Mouse (Mus musculus): ENCODE measurements around the gene Fam71e1. TPM values are rescaled to one million over a fixed set of nuclear protein-coding genes. Genes with fewer than 3 reads are reported as not detected.

Gene Fam71e1
- total and polyA plus RNA-seq, 2 experiments from 2014 or later, result 3.2 to 11.4 TPM

DNA sequence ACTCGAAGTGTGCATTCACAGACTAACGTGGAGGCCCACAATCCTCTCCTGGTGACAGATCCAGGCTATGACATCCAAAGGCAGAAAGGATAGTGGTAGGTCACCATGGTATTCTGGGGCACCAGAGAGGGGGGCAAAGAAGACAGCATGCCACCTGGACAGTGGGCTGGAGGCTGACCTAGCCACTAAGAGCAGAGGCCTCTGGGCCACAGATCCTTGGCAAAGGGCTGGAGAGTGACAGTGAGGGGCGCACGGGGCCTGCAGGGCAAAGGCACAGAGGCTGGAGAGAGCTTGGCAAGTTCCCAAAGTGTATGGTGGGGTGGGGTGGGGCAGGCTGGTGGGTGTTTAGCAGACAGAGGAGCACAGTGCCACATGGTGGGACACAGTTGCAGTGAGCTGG is 6.1 kb upstream of the Fam71e1 start:
- no peak for DNase-seq (ENCODE audit: low spot score)
- H3K36me3 ChIP-seq (replicated peaks; ENCODE audit: control insufficient read depth, insufficient read depth, low read length), result peaks cover 30% of the 10 kb centered on the region
- peaks cover under 1% of the 10 kb centered on the region; the same call in 1 of the 2 replicates for H3K4me1 ChIP-seq (ENCODE audit: control insufficient read depth, insufficient read depth)
- no peak for TF ChIP-seq EP300 (IDR thresholded peaks at IDR 0.05; ENCODE audit: low read depth)
- no peak for TF ChIP-seq CTCF (IDR thresholded peaks at IDR 0.05; ENCODE audit: low read depth)
- no peaks in the 10 kb centered on the region for H3K27me3 ChIP-seq (ENCODE audit: control insufficient read depth, insufficient read depth, low read length)
- H3K4me3 ChIP-seq (ENCODE audit: low read depth, low read length), result no peak overlapping the region
- WGBS, result 56% methylated on average over 4 of the region's 4 CpGs
- ATAC-seq (ENCODE audit: insufficient read depth, low read depth), result no peak
- H3K27ac ChIP-seq (ENCODE audit: low read depth), result no peak overlapping the region
- H3K9ac ChIP-seq (replicated peaks; ENCODE audit: low read depth, low read length), result no peak overlapping the region
- H3K9me3 ChIP-seq (replicated peaks; ENCODE audit: control insufficient read depth, low read length), result no peaks in the 10 kb centered on the region
- no peak overlapping the region for H3K4me2 ChIP-seq (ENCODE audit: low read depth, low read length)

DNA sequence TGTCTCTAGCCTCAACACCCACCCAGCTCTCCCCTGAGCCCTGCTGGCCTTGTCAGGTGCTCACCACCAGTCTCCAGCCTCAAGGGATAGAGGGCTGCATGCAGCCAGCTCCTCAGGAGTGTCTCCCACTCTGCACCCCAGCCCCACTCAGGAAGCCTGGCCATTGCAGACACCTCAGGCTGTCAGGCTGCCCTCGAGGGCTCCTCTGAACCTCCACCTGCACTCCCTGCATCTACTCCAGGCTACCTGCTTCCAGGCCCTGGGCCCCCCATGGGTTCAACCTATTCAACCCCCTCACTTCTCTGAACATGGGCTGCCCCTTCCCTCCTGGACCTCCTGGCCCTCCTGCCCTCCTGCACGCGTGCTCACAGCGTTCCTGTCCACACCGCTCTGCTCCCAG is 5.0 kb upstream of the Fam71e1 start:
- TF ChIP-seq EP300 (IDR thresholded peaks at IDR 0.05; ENCODE audit: low read depth) (no peak), CTCF (IDR thresholded peaks at IDR 0.05; ENCODE audit: low read depth) (no peak)
- Histone ChIP-seq H3K4me2 (ENCODE audit: low read depth, low read length) (no peak overlapping the region), H3K9me3 (replicated peaks; ENCODE audit: control insufficient read depth, low read length) (no peaks in the 10 kb centered on the region), H3K4me3 (ENCODE audit: low read depth, low read length) (no peak overlapping the region), H3K9ac (replicated peaks; ENCODE audit: low read depth, low read length) (no peak overlapping the region), H3K4me1 (ENCODE audit: control insufficient read depth, insufficient read depth) (peaks cover 8% of the 10 kb centered on the region; the same call in 1 of the 2 replicates), H3K27me3 (ENCODE audit: control insufficient read depth, insufficient read depth, low read length) (no peaks in the 10 kb centered on the region), H3K36me3 (replicated peaks; ENCODE audit: control insufficient read depth, insufficient read depth, low read length) (peaks cover 30% of the 10 kb centered on the region), H3K27ac (ENCODE audit: low read depth) (no peak overlapping the region)
- ATAC-seq (ENCODE audit: insufficient read depth, low read depth), result no peak
- DNase-seq (ENCODE audit: low spot score), result no peak
- WGBS, result 93% methylated on average over 5 of the region's 5 CpGs

DNA sequence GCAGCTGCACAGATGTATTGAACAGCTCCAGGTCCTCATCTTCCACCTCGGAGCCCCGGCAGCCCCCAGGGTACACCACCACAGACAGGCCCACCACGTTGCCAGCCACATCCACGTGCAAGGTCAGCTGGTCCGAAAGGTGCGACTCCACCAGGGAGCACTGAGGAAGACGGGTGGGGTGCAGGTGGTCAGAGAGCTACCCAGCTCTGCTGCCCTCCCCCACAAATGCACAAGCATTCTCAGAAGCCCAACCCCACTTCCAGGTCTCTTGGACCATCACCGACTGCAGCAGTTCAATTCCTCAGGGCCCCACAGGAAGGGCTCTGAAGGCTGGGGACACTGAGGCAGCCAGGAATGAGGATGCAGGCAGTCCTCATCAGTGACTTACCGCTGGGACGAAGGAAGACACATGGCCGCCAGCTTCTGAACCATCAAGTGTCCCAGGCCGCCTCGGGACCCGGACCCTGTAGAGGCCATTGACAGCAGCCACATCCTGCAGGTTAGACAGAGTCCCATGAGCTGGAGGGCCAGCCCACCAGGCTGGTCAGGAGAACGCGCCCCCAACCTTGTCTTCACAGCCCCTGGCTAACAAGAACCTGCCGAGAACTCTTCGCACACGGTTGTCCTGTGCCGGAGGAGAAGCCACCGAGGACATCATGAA is 4.1 kb upstream of the Fam71e1 start:
- Histone ChIP-seq H3K27me3 (ENCODE audit: control insufficient read depth, insufficient read depth, low read length) (no peaks in the 10 kb centered on the region), H3K27ac (ENCODE audit: low read depth) (no peak overlapping the region), H3K9me3 (replicated peaks; ENCODE audit: control insufficient read depth, low read length) (no peaks in the 10 kb centered on the region), H3K4me1 (ENCODE audit: control insufficient read depth, insufficient read depth) (peaks cover 15% of the 10 kb centered on the region), H3K36me3 (replicated peaks; ENCODE audit: control insufficient read depth, insufficient read depth, low read length) (peaks cover 30% of the 10 kb centered on the region), H3K9ac (replicated peaks; ENCODE audit: low read depth, low read length) (no peak overlapping the region), H3K4me2 (ENCODE audit: low read depth, low read length) (no peak overlapping the region), H3K4me3 (ENCODE audit: low read depth, low read length) (no peak overlapping the region)
- ATAC-seq (ENCODE audit: insufficient read depth, low read depth), result no peak
- no peak for DNase-seq (ENCODE audit: low spot score)
- TF ChIP-seq EP300 (IDR thresholded peaks at IDR 0.05; ENCODE audit: low read depth), result no peak
- no peak for TF ChIP-seq CTCF (IDR thresholded peaks at IDR 0.05; ENCODE audit: low read depth)
- 89% methylated on average over 21 of the region's 21 CpGs for WGBS

DNA sequence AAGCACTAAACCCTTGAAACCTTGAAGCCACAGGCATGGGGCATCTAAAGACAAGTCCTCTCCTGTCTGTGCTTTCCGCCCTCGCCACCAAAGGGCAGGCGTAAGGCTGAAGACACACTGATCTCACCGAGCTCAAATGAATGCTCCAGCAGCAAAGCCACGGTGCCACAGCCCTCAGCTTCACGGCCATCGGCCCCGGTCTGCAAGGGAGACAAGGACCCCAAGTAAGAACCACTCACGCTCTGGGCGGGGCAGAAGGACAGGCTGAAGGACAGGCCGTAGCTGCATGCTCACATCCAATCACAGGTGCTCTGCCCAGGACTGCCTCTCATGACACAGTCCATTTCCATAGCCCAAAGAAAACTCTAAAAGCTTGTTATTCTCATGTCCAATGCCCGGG is 1.7 kb upstream of the Fam71e1 start:
- 90% methylated on average over 12 of the region's 12 CpGs for WGBS
- Histone ChIP-seq H3K27me3 (ENCODE audit: control insufficient read depth, insufficient read depth, low read length) (no peaks in the 10 kb centered on the region), H3K4me3 (ENCODE audit: low read depth, low read length) (no peak overlapping the region), H3K4me1 (ENCODE audit: control insufficient read depth, insufficient read depth) (peaks cover 15% of the 10 kb centered on the region), H3K4me2 (ENCODE audit: low read depth, low read length) (no peak overlapping the region), H3K9me3 (replicated peaks; ENCODE audit: control insufficient read depth, low read length) (no peaks in the 10 kb centered on the region), H3K36me3 (replicated peaks; ENCODE audit: control insufficient read depth, insufficient read depth, low read length) (peaks cover 30% of the 10 kb centered on the region), H3K27ac (ENCODE audit: low read depth) (no peak overlapping the region), H3K9ac (replicated peaks; ENCODE audit: low read depth, low read length) (no peak overlapping the region)
- DNase-seq (ENCODE audit: low spot score) (no peak), ATAC-seq (ENCODE audit: insufficient read depth, low read depth) (no peak)
- TF ChIP-seq EP300 (IDR thresholded peaks at IDR 0.05; ENCODE audit: low read depth) (no peak), CTCF (IDR thresholded peaks at IDR 0.05; ENCODE audit: low read depth) (no peak)

DNA sequence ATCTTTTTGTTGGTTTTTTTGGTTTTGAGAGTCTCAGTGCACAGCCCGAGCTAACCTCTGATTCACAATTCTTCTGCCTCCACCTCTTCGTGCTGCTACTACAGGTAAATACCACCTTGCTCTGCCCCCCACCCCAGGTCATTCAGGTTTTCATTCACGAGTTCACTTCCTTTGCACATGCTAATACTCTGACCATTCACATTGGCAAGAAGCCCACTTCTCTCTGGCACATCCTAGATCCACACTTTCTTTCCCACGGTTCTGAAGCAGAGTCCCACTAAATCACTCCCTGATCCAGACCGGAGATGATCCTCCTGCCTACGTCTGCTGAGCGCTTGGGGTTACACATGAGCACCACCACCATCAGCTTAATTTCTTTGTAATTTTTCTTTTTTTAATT is 1.3 kb upstream of the Fam71e1 start:
- no peak overlapping the region for H3K27ac ChIP-seq (ENCODE audit: low read depth)
- H3K4me3 ChIP-seq (ENCODE audit: low read depth, low read length), result no peak overlapping the region
- TF ChIP-seq CTCF (IDR thresholded peaks at IDR 0.05; ENCODE audit: low read depth) (no peak), EP300 (IDR thresholded peaks at IDR 0.05; ENCODE audit: low read depth) (no peak)
- peak overlapping the region; percentile 80; the same call in 1 of the 2 replicates for H3K4me2 ChIP-seq (ENCODE audit: low read depth, low read length)
- H3K9ac ChIP-seq (replicated peaks; ENCODE audit: low read depth, low read length), result no peak overlapping the region
- H3K4me1 ChIP-seq (ENCODE audit: control insufficient read depth, insufficient read depth), result peaks cover 15% of the 10 kb centered on the region
- H3K9me3 ChIP-seq (replicated peaks; ENCODE audit: control insufficient read depth, low read length), result no peaks in the 10 kb centered on the region
- peaks cover 30% of the 10 kb centered on the region for H3K36me3 ChIP-seq (replicated peaks; ENCODE audit: control insufficient read depth, insufficient read depth, low read length)
- WGBS, result 82% methylated on average over 7 of the region's 7 CpGs
- ATAC-seq (ENCODE audit: insufficient read depth, low read depth) (no peak), DNase-seq (ENCODE audit: low spot score) (no peak)
- H3K27me3 ChIP-seq (ENCODE audit: control insufficient read depth, insufficient read depth, low read length), result no peaks in the 10 kb centered on the region

DNA sequence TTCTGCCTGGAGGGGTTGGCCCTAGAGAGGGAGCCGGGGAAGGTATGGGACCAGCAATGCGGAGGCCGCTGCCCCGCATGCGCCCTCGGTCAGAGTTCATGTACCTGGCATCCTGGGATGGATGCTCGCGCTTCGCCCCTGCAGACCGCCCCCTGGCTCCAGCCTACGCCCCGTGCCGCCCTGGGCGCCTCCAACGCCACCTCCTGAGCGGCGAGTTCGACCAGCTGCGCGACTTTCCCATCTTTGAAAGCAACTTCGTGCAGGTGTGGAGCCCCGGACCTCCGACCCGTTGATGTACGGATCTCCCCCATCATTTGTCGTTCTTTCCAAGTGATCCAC is 359 bp downstream of the Fam71e1 start:
- 2% methylated on average over 25 of the region's 26 CpGs for WGBS
- H3K4me1 ChIP-seq (ENCODE audit: control insufficient read depth, insufficient read depth), result peaks cover 15% of the 10 kb centered on the region
- H3K9ac ChIP-seq (replicated peaks; ENCODE audit: low read depth, low read length), result peak overlapping the region; percentile 72
- DNase-seq (ENCODE audit: low spot score) (no peak), ATAC-seq (ENCODE audit: insufficient read depth, low read depth) (no peak)
- H3K4me3 ChIP-seq (ENCODE audit: low read depth, low read length), result peak overlapping the region; percentile 67
- peak overlapping the region; percentile 80 for H3K4me2 ChIP-seq (ENCODE audit: low read depth, low read length)
- H3K36me3 ChIP-seq (replicated peaks; ENCODE audit: control insufficient read depth, insufficient read depth, low read length), result peaks cover 16% of the 10 kb centered on the region
- no peaks in the 10 kb centered on the region; the same call in 1 of the 2 replicates for H3K27me3 ChIP-seq (ENCODE audit: control insufficient read depth, insufficient read depth, low read length)
- no peaks in the 10 kb centered on the region for H3K9me3 ChIP-seq (replicated peaks; ENCODE audit: control insufficient read depth, low read length)
- peak overlapping the region; percentile 89 for H3K27ac ChIP-seq (ENCODE audit: low read depth)
- no peak for TF ChIP-seq CTCF (IDR thresholded peaks at IDR 0.05; ENCODE audit: low read depth)
- TF ChIP-seq EP300 (IDR thresholded peaks at IDR 0.05; ENCODE audit: low read depth), result 0 out of 2 replicates have a peak, but pooled peaks have one; percentile 13
